In the genomic region with DNA sequence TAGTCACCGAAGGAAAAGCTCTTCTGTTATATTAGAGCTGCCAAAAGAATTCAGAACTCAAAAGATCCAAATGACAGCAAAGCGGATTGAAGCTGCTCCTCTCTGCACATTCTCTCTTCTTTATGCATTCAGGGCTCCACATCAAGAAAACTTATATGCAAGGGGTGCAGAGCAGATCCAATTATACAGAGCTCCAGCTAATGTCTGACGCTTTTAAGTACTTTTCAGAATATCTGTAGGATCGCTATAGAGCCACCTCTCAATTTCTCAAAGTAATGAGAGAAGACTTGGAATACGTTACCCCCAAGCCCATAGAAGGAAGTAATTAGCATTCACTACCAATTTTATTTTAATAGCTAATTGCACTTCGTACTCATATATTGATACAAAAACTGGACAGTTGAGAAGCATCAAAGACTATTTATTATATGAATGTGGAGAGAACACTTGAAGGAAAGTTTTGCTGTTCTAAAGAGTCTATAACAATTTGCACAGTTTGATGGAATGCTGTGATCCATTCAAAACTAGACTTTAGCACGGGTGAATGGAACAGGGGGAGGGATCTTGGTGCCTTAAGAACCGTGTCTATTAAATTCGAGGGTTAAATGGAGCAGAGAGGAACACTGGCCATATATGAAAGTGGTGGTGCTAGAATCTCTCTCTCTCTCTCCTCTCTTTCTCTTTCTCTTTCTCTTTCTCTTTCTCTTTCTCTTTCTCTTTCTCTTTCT, we compare ENCODE assay signal across 29 mouse cellular contexts. TPM values are rescaled to one million over a fixed set of nuclear protein-coding genes. Genes with fewer than 3 reads are reported as not detected.
A peak's percentile ranks its signal among the peaks of the same experiment; 100 is the strongest.
DNase-seq lines count a peak whose midpoint lies in the region; ATAC-seq lines count a peak whose summit lies in the region.
"Had no signal": no experiment of that assay in that cellular context is flagged by ENCODE, and none has a peak within 500 bp of the region (broad histone marks: within the 10 kb centered on the region; RNA-seq: fewer than 3 reads in every experiment).

No protein-coding gene starts in this region.

- H3K9me3 ChIP-seq in forebrain, embryonic 12.5 days: no peaks in the 10 kb centered on the region
- no peaks in the 10 kb centered on the region for H3K9me3 ChIP-seq in forebrain, embryonic 16.5 days (ENCODE audit: control insufficient read depth, low read length)
- H3K9me3 ChIP-seq in midbrain, embryonic 11.5 days (ENCODE audit: control insufficient read depth, low read length): no peaks in the 10 kb centered on the region
- no peaks in the 10 kb centered on the region for H3K9me3 ChIP-seq in midbrain, embryonic 15.5 days
- H3K9me3 ChIP-seq in forebrain, embryonic 15.5 days: no peaks in the 10 kb centered on the region
- H3K9me3 ChIP-seq: embryonic facial prominence, embryonic 10.5 days; embryonic facial prominence, embryonic 13.5 days; heart, embryonic 12.5 days; heart, embryonic 15.5 days; hindbrain, embryonic 10.5 days; hindbrain, embryonic 13.5 days; intestine, embryonic 15.5 days had no signal

- no peak overlapping the region for H3K4me2 ChIP-seq in forebrain, embryonic 12.5 days
- no peak overlapping the region for H3K4me2 ChIP-seq in forebrain, embryonic 16.5 days (ENCODE audit: low read length)
- no peak overlapping the region for H3K4me2 ChIP-seq in midbrain, embryonic 11.5 days
- no peak overlapping the region for H3K4me2 ChIP-seq in midbrain, embryonic 15.5 days
- no peak overlapping the region for H3K4me2 ChIP-seq in forebrain, embryonic 15.5 days (replicated peaks)
- H3K4me2 ChIP-seq: embryonic facial prominence, embryonic 13.5 days; heart, embryonic 12.5 days; heart, embryonic 15.5 days; hindbrain, embryonic 13.5 days; intestine, embryonic 15.5 days had no signal

- ATAC-seq in forebrain, embryonic 12.5 days (ENCODE audit: low FRiP score): peak; percentile 46; the same call in 1 of the 2 replicates
- no peak for ATAC-seq in forebrain, embryonic 16.5 days
- no peak for ATAC-seq in midbrain, embryonic 11.5 days (ENCODE audit: low FRiP score)
- no peak; the same call in 1 of the 2 replicates for ATAC-seq in midbrain, embryonic 15.5 days (replicated peaks)
- ATAC-seq in forebrain, embryonic 15.5 days (replicated peaks): peak; percentile 43; the same call in 1 of the 2 replicates
- ATAC-seq: hindbrain, embryonic 16.5 days; intestine, embryonic 15.5 days had no signal

- H3K4me3 ChIP-seq in forebrain, embryonic 12.5 days (replicated peaks): no peak overlapping the region
- no peak overlapping the region for H3K4me3 ChIP-seq in forebrain, embryonic 16.5 days (replicated peaks; ENCODE audit: low read length)
- no peak overlapping the region for H3K4me3 ChIP-seq in midbrain, embryonic 11.5 days (ENCODE audit: low read depth, low read length)
- no peak overlapping the region for H3K4me3 ChIP-seq in midbrain, embryonic 15.5 days
- H3K4me3 ChIP-seq in forebrain, embryonic 15.5 days: no peak overlapping the region
- H3K4me3 ChIP-seq: embryonic facial prominence, embryonic 10.5 days; embryonic facial prominence, embryonic 13.5 days; erythroblast, embryonic 14.5 days; heart, embryonic 12.5 days; heart, embryonic 15.5 days; hindbrain, embryonic 10.5 days; hindbrain, embryonic 13.5 days; intestine, embryonic 15.5 days had no signal

- 28% methylated on average over 9 of the region's 9 CpGs for WGBS in forebrain, embryonic 12.5 days
- 10% methylated on average over 9 of the region's 9 CpGs for WGBS in forebrain, embryonic 16.5 days
- 50% methylated on average over 9 of the region's 9 CpGs for WGBS in midbrain, embryonic 11.5 days
- 34% methylated on average over 9 of the region's 9 CpGs for WGBS in midbrain, embryonic 15.5 days
- WGBS in forebrain, embryonic 15.5 days: 13% methylated on average over 9 of the region's 9 CpGs

- H3K9ac ChIP-seq in forebrain, embryonic 12.5 days: no peak overlapping the region
- H3K9ac ChIP-seq in forebrain, embryonic 16.5 days (replicated peaks; ENCODE audit: low read depth, low read length): no peak overlapping the region
- no peak overlapping the region for H3K9ac ChIP-seq in midbrain, embryonic 11.5 days (ENCODE audit: low read length)
- H3K9ac ChIP-seq in midbrain, embryonic 15.5 days: no peak overlapping the region
- no peak overlapping the region for H3K9ac ChIP-seq in forebrain, embryonic 15.5 days (replicated peaks)
- H3K9ac ChIP-seq: embryonic facial prominence, embryonic 13.5 days; heart, embryonic 12.5 days; heart, embryonic 15.5 days; hindbrain, embryonic 13.5 days; intestine, embryonic 15.5 days had no signal

- no peaks in the 10 kb centered on the region for H3K36me3 ChIP-seq in forebrain, embryonic 12.5 days (replicated peaks)
- no peaks in the 10 kb centered on the region for H3K36me3 ChIP-seq in forebrain, embryonic 16.5 days (ENCODE audit: control insufficient read depth, insufficient read depth)
- H3K36me3 ChIP-seq in midbrain, embryonic 11.5 days (ENCODE audit: control insufficient read depth, insufficient read depth, low read length): no peaks in the 10 kb centered on the region
- H3K36me3 ChIP-seq in midbrain, embryonic 15.5 days (replicated peaks): no peaks in the 10 kb centered on the region
- H3K36me3 ChIP-seq in forebrain, embryonic 15.5 days: no peaks in the 10 kb centered on the region
- H3K36me3 ChIP-seq: embryonic facial prominence, embryonic 10.5 days; embryonic facial prominence, embryonic 13.5 days; heart, embryonic 12.5 days; heart, embryonic 15.5 days; hindbrain, embryonic 10.5 days; hindbrain, embryonic 13.5 days; intestine, embryonic 15.5 days had no signal

- no peak overlapping the region for H3K27ac ChIP-seq in forebrain, embryonic 12.5 days
- no peak overlapping the region for H3K27ac ChIP-seq in forebrain, embryonic 16.5 days (ENCODE audit: low read length)
- no peak overlapping the region for H3K27ac ChIP-seq in midbrain, embryonic 11.5 days (ENCODE audit: low read depth, low read length)
- H3K27ac ChIP-seq in midbrain, embryonic 15.5 days: no peak overlapping the region
- no peak overlapping the region for H3K27ac ChIP-seq in forebrain, embryonic 15.5 days (replicated peaks)
- H3K27ac ChIP-seq: embryonic facial prominence, embryonic 10.5 days; embryonic facial prominence, embryonic 13.5 days; heart, embryonic 15.5 days; hindbrain, embryonic 10.5 days; hindbrain, embryonic 13.5 days; intestine, embryonic 15.5 days had no signal

- H3K4me1 ChIP-seq in forebrain, embryonic 12.5 days: peaks cover 8% of the 10 kb centered on the region; the same call in 1 of the 2 replicates
- no peaks in the 10 kb centered on the region for H3K4me1 ChIP-seq in forebrain, embryonic 16.5 days (replicated peaks; ENCODE audit: control insufficient read depth, insufficient read depth, low read length)
- 0 out of 2 replicates have a peak, but pooled peaks cover 2% of the 10 kb centered on the region for H3K4me1 ChIP-seq in midbrain, embryonic 11.5 days (ENCODE audit: control insufficient read depth, insufficient read depth, low read length)
- peaks cover 3% of the 10 kb centered on the region; the same call in 1 of the 2 replicates for H3K4me1 ChIP-seq in midbrain, embryonic 15.5 days
- H3K4me1 ChIP-seq in forebrain, embryonic 15.5 days: no peaks in the 10 kb centered on the region
- H3K4me1 ChIP-seq: embryonic facial prominence, embryonic 10.5 days; embryonic facial prominence, embryonic 13.5 days; intestine, embryonic 15.5 days had no signal

- DNase-seq in midbrain, embryonic 11.5 days (ENCODE audit: low spot score, missing footprints): peak; percentile 73
- no peak for DNase-seq in adrenal gland, adult (ENCODE audit: inconsistent age in 2 of 2, low spot score in 1 of 2)
- DNase-seq: adrenal gland, postnatal 10 days; adrenal gland, postnatal 36 days; B cell, adult 2 months; cerebellum, adult 11 months; cerebellum, adult 2 months; cerebellum, adult 9-11 months; cerebellum, postnatal 25 days; embryo, embryonic 11 days; gastrocnemius, postnatal 25 days; heart, adult 18-20 months; heart, postnatal 10 days; heart, postnatal 36 days; kidney, adult 11 months; kidney, adult 8-10 months had no signal

- H3K27me3 ChIP-seq in forebrain, embryonic 12.5 days: no peaks in the 10 kb centered on the region
- no peaks in the 10 kb centered on the region for H3K27me3 ChIP-seq in forebrain, embryonic 16.5 days (replicated peaks; ENCODE audit: control insufficient read depth, insufficient read depth, low read length)
- no peaks in the 10 kb centered on the region for H3K27me3 ChIP-seq in midbrain, embryonic 11.5 days (ENCODE audit: control insufficient read depth, insufficient read depth, low read length)
- no peaks in the 10 kb centered on the region for H3K27me3 ChIP-seq in midbrain, embryonic 15.5 days (replicated peaks)
- H3K27me3 ChIP-seq in forebrain, embryonic 15.5 days: no peaks in the 10 kb centered on the region
- H3K27me3 ChIP-seq: embryonic facial prominence, embryonic 13.5 days; heart, embryonic 12.5 days; heart, embryonic 15.5 days; hindbrain, embryonic 13.5 days; intestine, embryonic 15.5 days had no signal

RNA-seq across cellular contexts. Expression of a gene that starts 46.4 kb away (rescaled TPM):
- 10.9 and 12.8 TPM in 2 replicates for polyA plus RNA-seq in forebrain, embryonic 12.5 days (2016; fragmentation: Nextera tagmentation; extraction: Ambion mirVana)
- polyA plus RNA-seq in forebrain, embryonic 16.5 days (2015; fragmentation: Nextera tagmentation; extraction: Ambion mirVana): 10.4 and 11.5 TPM in 2 replicates
- 7.4 and 8.8 TPM in 2 replicates for polyA plus RNA-seq in midbrain, embryonic 11.5 days (2014; fragmentation: Nextera tagmentation; extraction: Ambion mirVana)
- 13.9 and 15.8 TPM in 2 replicates for polyA plus RNA-seq in midbrain, embryonic 15.5 days (2015; fragmentation: Nextera tagmentation; extraction: Ambion mirVana)
- polyA plus RNA-seq in forebrain, embryonic 15.5 days (2015; fragmentation: Nextera tagmentation; extraction: Ambion mirVana): 9.3 and 10.3 TPM in 2 replicates
- polyA plus RNA-seq: erythroblast, embryonic 14.5 days had no signal

Comparison
In these comparisons a context has a peak if more than half of its experiments do, and no peak if none do; other contexts are left out.
1. ATAC-seq: peak in forebrain, embryonic 12.5 days (single experiment) and forebrain, embryonic 15.5 days (single experiment); none in forebrain, embryonic 16.5 days (single experiment), midbrain, embryonic 11.5 days (single experiment) and midbrain, embryonic 15.5 days (single experiment).